Mouse (Mus musculus) intestine, postnatal 0 days (tissue): ENCODE results near the gene Ciita. TPM values are rescaled to one million over a fixed set of nuclear protein-coding genes. Genes with fewer than 3 reads are reported as not detected.

Experiments
- ATAC-seq: fragments of 200-750 bp; cut with Nextera tagmentation; 2 replicates; pipeline ENCODE4 v1.8.0; 2017; ENCODE audit warnings: mild to moderate bottlenecking, moderate TSS enrichment, moderate library complexity
- H3K27ac ChIP-seq: fragments of 300-500 bp; sonication (generic); 2 replicates; pipeline ENCODE4 v1.5.1; 2014; ENCODE audit warnings: mild to moderate bottlenecking, low read depth, low read length, moderate library complexity
- H3K27me3 ChIP-seq: fragments of 300-500 bp; sonication (generic); replicated peaks from 2 replicates; pipeline ENCODE4 v1.6.1; 2014; ENCODE audit warnings: low read length, mixed read lengths; ENCODE audit not compliant: control insufficient read depth, insufficient read depth
- H3K36me3 ChIP-seq: fragments of 300-500 bp; sonication (generic); 2 replicates; pipeline ENCODE4 v1.6.1; 2014; ENCODE audit warnings: mild to moderate bottlenecking, moderate library complexity; ENCODE audit not compliant: control insufficient read depth, insufficient read depth
- H3K4me1 ChIP-seq: fragments of 300-500 bp; sonication (generic); replicated peaks from 2 replicates; pipeline ENCODE4 v1.6.1; 2014; ENCODE audit warnings: antibody characterized with exemption, low read length, mixed read lengths; ENCODE audit not compliant: control insufficient read depth, insufficient read depth
- H3K4me2 ChIP-seq: fragments of 300-500 bp; sonication (generic); replicated peaks from 2 replicates; pipeline ENCODE4 v1.6.1; 2014; ENCODE audit warnings: low read depth, mild to moderate bottlenecking, moderate library complexity
- H3K4me3 ChIP-seq: fragments of 300-500 bp; sonication (generic); 2 replicates; pipeline ENCODE4 v1.5.1; 2014; ENCODE audit warnings: low read depth, low read length
- H3K9ac ChIP-seq: fragments of 300-500 bp; sonication (generic); 2 replicates; pipeline ENCODE4 v1.6.1; 2014; ENCODE audit warnings: mild to moderate bottlenecking, low read depth, low read length
- H3K9me3 ChIP-seq: fragments of 300-500 bp; sonication (generic); 2 replicates; pipeline ENCODE4 v1.6.1; 2016; ENCODE audit warnings: mixed run types; ENCODE audit not compliant: control insufficient read depth
- CTCF ChIP-seq: sonication (generic); IDR thresholded peaks from 2 replicates; pipeline ENCODE4 v1.5.1; 2016; ENCODE audit warnings: low read depth, mild to moderate bottlenecking, control low read depth, antibody characterized with exemption, moderate library complexity
- WGBS: fragments of 180-500 bp; shearing (Covaris S2); extraction: QIAGEN DNeasy Blood & Tissue Kit; methylation state at CpG from one replicate; pipeline ENCODE4 v1.1.7; 2014; 5-methylcytosine and 5-hydroxymethylcytosine counted together
- polyA plus RNA-seq: library from polyadenylated mRNA; unstranded; fragments of >200 nt; fragmentation: Nextera tagmentation; extraction: Ambion mirVana; gene quantifications from 2 replicates; pipeline ENCODE4 v1.2.1, GENCODE M21; 2015

Ciita gene
- polyA plus RNA-seq, 1 experiment from 2014 or later: 0.42 TPM

DNA sequence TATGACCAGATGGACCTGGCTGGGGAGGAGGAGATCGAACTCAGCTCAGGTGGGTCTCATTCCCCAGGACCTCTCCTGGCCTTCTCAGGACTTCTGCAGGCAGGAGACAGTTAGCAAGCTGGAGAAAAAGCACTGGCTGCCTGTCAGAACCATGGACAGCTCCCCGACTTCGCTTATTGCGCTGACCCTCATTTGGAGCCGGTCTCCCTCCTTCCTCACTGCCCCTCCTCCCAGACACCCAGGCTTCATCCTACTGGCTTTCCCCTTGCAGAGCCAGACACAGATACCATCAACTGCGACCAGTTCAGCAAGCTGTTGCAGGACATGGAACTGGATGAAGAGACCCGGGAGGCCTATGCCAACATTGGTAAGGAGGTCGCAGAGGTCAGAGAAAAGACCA, 22.0 kb downstream of the Ciita start:
- no peak overlapping the region for H3K9ac ChIP-seq
- H3K36me3 ChIP-seq: no peaks in the 10 kb centered on the region
- no peak for ATAC-seq
- no peak overlapping the region for H3K4me3 ChIP-seq
- no peak overlapping the region for H3K4me2 ChIP-seq
- WGBS: 15% methylated on average over 8 of the region's 8 CpGs
- H3K27ac ChIP-seq: no peak overlapping the region
- no peaks in the 10 kb centered on the region for H3K9me3 ChIP-seq
- H3K4me1 ChIP-seq: no peaks in the 10 kb centered on the region
- no peak for TF ChIP-seq CTCF
- H3K27me3 ChIP-seq: no peaks in the 10 kb centered on the region

DNA sequence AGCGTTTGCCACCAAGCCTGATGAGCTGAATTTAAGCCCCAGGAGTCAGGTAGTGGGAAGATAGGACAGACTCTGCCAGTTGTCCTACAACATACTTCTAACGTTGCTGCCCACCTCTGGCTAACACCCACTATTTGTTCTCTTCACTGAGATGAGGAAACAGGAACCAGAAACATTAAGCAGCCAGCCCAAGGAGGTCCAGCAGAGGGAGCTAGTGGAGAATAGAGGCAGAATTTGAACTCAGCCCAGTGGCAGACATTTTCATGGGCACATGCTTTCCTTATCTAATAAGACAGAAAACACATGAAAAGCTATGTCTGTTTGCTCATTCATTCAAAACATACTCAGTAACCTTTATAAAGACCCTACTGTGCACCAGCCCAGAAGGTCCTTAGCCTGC, 23.2 kb downstream of the Ciita start:
- Histone ChIP-seq H3K27ac (no peak overlapping the region), H3K4me2 (no peak overlapping the region), H3K9me3 (no peaks in the 10 kb centered on the region), H3K9ac (no peak overlapping the region), H3K27me3 (no peaks in the 10 kb centered on the region), H3K36me3 (no peaks in the 10 kb centered on the region), H3K4me3 (no peak overlapping the region), H3K4me1 (no peaks in the 10 kb centered on the region)
- no peak for ATAC-seq
- TF ChIP-seq CTCF: 0 out of 2 replicates have a peak, but pooled peaks have one; percentile 19
- WGBS: 65% methylated on average over 2 of the region's 2 CpGs

- Histone ChIP-seq H3K36me3 (no peaks in the 10 kb centered on the region), H3K9me3 (no peaks in the 10 kb centered on the region), H3K27ac (no peak overlapping the region), H3K9ac (no peak overlapping the region), H3K27me3 (no peaks in the 10 kb centered on the region), H3K4me2 (no peak overlapping the region), H3K4me3 (no peak overlapping the region), H3K4me1 (no peaks in the 10 kb centered on the region)
- 74% methylated on average over 4 of the region's 4 CpGs for WGBS
- no peak for ATAC-seq
- TF ChIP-seq CTCF: no peak
Measured at GRCm38 (mm10) chr16:10507445-10507844, 27.6 kb downstream of the Ciita start.

- Histone ChIP-seq H3K9ac (no peak overlapping the region), H3K4me1 (no peaks in the 10 kb centered on the region), H3K4me3 (no peak overlapping the region), H3K9me3 (no peaks in the 10 kb centered on the region), H3K27me3 (no peaks in the 10 kb centered on the region), H3K4me2 (no peak overlapping the region), H3K27ac (no peak overlapping the region), H3K36me3 (no peaks in the 10 kb centered on the region)
- WGBS: 61% methylated on average over 6 of the region's 6 CpGs
- ATAC-seq: no peak
- TF ChIP-seq CTCF: no peak
Measured at GRCm38 (mm10) chr16:10508691-10509090, 28.8 kb downstream of the Ciita start.

DNA sequence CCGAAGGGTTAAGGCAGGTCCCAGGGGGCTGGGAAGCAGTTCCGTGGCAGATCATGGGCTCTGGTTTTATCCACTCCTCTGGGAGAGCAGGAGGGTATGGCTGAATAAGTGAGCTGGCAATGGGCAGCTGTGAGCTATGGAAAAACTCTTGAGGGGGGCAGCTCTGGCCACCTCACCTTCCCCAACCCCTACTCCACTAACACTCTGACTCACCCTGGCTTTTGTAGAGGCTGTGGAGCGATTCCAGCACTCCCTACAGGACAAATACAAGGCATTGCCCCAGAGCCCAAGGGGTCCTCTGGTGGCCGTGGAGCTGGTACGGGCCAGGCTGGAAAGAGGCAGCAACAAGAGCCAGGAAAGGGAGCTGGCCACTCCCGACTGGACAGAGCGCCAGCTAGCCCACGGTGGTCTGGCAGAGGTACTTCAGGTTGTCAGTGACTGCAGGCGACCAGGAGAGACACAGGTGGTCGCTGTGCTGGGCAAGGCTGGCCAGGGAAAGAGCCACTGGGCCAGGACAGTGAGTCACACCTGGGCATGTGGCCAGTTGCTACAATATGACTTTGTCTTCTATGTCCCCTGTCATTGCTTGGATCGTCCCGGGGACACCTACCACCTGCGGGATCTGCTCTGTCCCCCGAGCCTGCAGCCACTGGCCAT, 30.7 kb downstream of the Ciita start:
- ATAC-seq: no peak
- Histone ChIP-seq H3K9ac (no peak overlapping the region), H3K4me3 (no peak overlapping the region), H3K9me3 (no peaks in the 10 kb centered on the region), H3K27ac (no peak overlapping the region), H3K27me3 (no peaks in the 10 kb centered on the region), H3K4me2 (no peak overlapping the region), H3K4me1 (no peaks in the 10 kb centered on the region), H3K36me3 (no peaks in the 10 kb centered on the region)
- WGBS: 59% methylated on average over 14 of the region's 14 CpGs
- no peak for TF ChIP-seq CTCF

GRCm38 (mm10) chr16:10511134-10511520, 31.3 kb downstream of the Ciita start:
- H3K9me3 ChIP-seq: no peaks in the 10 kb centered on the region
- no peak for ATAC-seq
- H3K4me1 ChIP-seq: no peaks in the 10 kb centered on the region
- H3K36me3 ChIP-seq: no peaks in the 10 kb centered on the region
- no peak overlapping the region for H3K9ac ChIP-seq
- no peak for TF ChIP-seq CTCF
- 83% methylated on average over 12 of the region's 12 CpGs for WGBS
- no peaks in the 10 kb centered on the region for H3K27me3 ChIP-seq
- no peak overlapping the region for H3K27ac ChIP-seq
- no peak overlapping the region for H3K4me2 ChIP-seq
- no peak overlapping the region for H3K4me3 ChIP-seq
